Mouse (Mus musculus) ES-Bruce4 (cell line): ENCODE measurements around the gene Jph2.

ENCODE experiments used
- CTCF ChIP-seq: IDR thresholded peaks from one replicate; pipeline ENCODE4 v1.8.1; 2011; ENCODE audit warnings: low read depth, low read length
- EP300 ChIP-seq: IDR thresholded peaks from 2 replicates; pipeline ENCODE4 v1.6.1; 2011; ENCODE audit warnings: low read depth, low read length; ENCODE audit not compliant: insufficient read depth
- POLR2A ChIP-seq: IDR thresholded peaks from one replicate; pipeline ENCODE4 v1.8.1; 2011; ENCODE audit warnings: low read length; ENCODE audit not compliant: insufficient read depth

DNA sequence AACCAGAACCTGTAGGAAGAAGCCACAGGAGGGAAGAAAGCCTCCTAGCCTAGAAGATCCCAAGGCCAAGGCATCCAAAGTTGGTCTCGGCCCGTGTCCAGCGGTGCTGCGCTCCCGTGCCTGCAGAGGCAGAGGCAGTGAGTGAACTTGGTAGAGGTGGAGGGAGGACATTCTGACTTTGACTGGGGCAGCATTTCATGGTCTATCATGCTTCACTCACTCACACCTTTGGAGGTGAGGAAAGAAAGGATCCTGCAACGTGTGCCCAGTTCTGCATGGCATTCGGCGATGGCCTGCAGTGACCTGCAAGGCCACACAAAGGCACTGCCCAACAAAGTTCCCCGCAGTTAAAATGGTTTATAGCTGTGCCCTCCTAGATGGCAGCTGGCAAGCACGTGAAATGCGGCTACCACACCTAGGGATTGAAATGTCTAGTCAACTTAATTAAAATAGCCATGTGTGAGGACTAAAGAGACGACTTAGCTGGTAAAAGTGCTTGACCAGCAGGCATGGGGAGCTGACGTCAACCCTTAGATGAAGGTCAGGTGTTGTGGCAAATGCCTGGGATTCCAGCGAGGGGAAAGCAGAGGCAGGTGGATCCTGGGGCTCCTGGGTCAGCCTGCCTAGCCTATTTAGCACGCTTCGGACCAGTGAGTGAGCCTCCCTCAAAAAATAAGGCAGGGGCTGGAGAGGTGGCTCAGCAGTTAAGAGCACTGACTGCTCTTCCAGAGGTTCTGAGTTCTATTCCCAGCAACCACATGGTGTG, 36.8 kb downstream of the Jph2 start:
- TF ChIP-seq CTCF (no peak), EP300 (no peak), POLR2A (no peak)
